Comparison of ENCODE assay signal across 24 mouse cellular contexts in genomic region chr5:101122914-101123313, GRCm38 (mm10).
A peak's percentile ranks its signal among the peaks of the same experiment; 100 is the strongest.
DNase-seq lines count a peak whose midpoint lies in the region; ATAC-seq and TF ChIP-seq lines count a peak whose summit lies in the region.
"Had no signal": no experiment of that assay in that cellular context is flagged by ENCODE, and none has a peak within 500 bp of the region (broad histone marks: within the 10 kb centered on the region; RNA-seq: fewer than 3 reads in every experiment).

No protein-coding gene starts in this region.

- no peak for TF ChIP-seq CTCF in CH12.LX (conservative IDR thresholded peaks at IDR 0.05 in 1 of 2, IDR thresholded peaks at IDR 0.05 in 1 of 2; ENCODE audit: low read depth in 2 of 2, low read length in 2 of 2)
- TF ChIP-seq CTCF in Patski (IDR thresholded peaks at IDR 0.05), result no peak

- in situ Hi-C loops in CH12.LX (cut with MboI; ENCODE audit: low pct_ligation_motif_present, low pct_unique_long_range_greater_than_20kb, low sequenced_read_pairs) (loop anchor here (10.0 kb wide), 1 partner anchor 98 kb away; no protein-coding TSS in a partner anchor), Patski (cut with MboI; ENCODE audit: low pct_unique_long_range_greater_than_20kb) (loop anchor here (5.0 kb wide), 1 partner anchor 89 kb away; no protein-coding TSS in a partner anchor)

- H3K9ac ChIP-seq in CH12.LX (ENCODE audit: insufficient read depth, low read depth), result no peak overlapping the region
- no peak overlapping the region for H3K9ac ChIP-seq in heart, embryonic 12.5 days
- H3K9ac ChIP-seq: embryonic facial prominence, embryonic 13.5 days; embryonic facial prominence, embryonic 15.5 days; forebrain, embryonic 13.5 days; forebrain, embryonic 15.5 days; forebrain, postnatal 0 days had no signal

- peaks cover 4% of the 10 kb centered on the region in 2 experiments; a peak in 3 of 4 replicates for H3K4me1 ChIP-seq in CH12.LX (ENCODE audit: control insufficient read depth in 1 of 2, insufficient read depth in 2 of 2)
- 0 out of 2 replicates have a peak, but pooled peaks cover 5% of the 10 kb centered on the region for H3K4me1 ChIP-seq in heart, embryonic 12.5 days (replicated peaks)
- H3K4me1 ChIP-seq: forebrain, embryonic 15.5 days had no signal

- H3K4me2 ChIP-seq in CH12.LX (ENCODE audit: insufficient read depth, low read depth, poor library complexity, severe bottlenecking), result peak overlapping the region; percentile 13; the same call in 1 of the 2 replicates
- H3K4me2 ChIP-seq in heart, embryonic 12.5 days, result no peak overlapping the region
- H3K4me2 ChIP-seq: embryonic facial prominence, embryonic 13.5 days; embryonic facial prominence, embryonic 15.5 days; forebrain, embryonic 13.5 days; forebrain, embryonic 15.5 days had no signal

- DNase-seq in 3134 (ENCODE audit: extremely low read depth, insufficient read length, low spot score), result peak; percentile 35
- peak; percentile 9 for DNase-seq in CH12.LX (ENCODE audit: extremely low read depth)
- DNase-seq in Patski (ENCODE audit: low read depth, low spot score), result no peak
- no peak for DNase-seq in Muller cell, postnatal 12 days (ENCODE audit: inconsistent ontology term)
- DNase-seq: adrenal gland, adult 8-10 months; adrenal gland, postnatal 14 days; adrenal gland, postnatal 36 days; B cell, adult 2 months; cerebellum, adult 11-12 months; cerebellum, adult 2 months; cerebellum, adult 9-10 months; cerebellum, postnatal 10 days; cerebellum, postnatal 25 days; embryo, embryonic 11 days; forebrain, postnatal 0 days had no signal

- no peaks in the 10 kb centered on the region for H3K27me3 ChIP-seq in CH12.LX (replicated peaks)
- H3K27me3 ChIP-seq in Patski, result no peaks in the 10 kb centered on the region
- H3K27me3 ChIP-seq in heart, embryonic 12.5 days (replicated peaks), result no peaks in the 10 kb centered on the region
- H3K27me3 ChIP-seq: embryonic facial prominence, embryonic 13.5 days; embryonic facial prominence, embryonic 15.5 days; forebrain, embryonic 13.5 days; forebrain, embryonic 15.5 days had no signal

- no peak overlapping the region for H3K4me3 ChIP-seq in CH12.LX (replicated peaks in 1 of 3; ENCODE audit: low read depth in 2 of 3, low read length in 2 of 3, poor library complexity in 1 of 3)
- no peak overlapping the region for H3K4me3 ChIP-seq in heart, embryonic 12.5 days
- H3K4me3 ChIP-seq: embryonic facial prominence, embryonic 13.5 days; embryonic facial prominence, embryonic 15.5 days; erythroblast, embryonic 14.5 days; forebrain, embryonic 13.5 days; forebrain, embryonic 15.5 days had no signal

- ATAC-seq in Patski, result peak; percentile 82
- no peak for ATAC-seq in megakaryocyte progenitor cell, adult 5-6 weeks (replicated peaks; ENCODE audit: poor library complexity)
- ATAC-seq in heart, embryonic 12.5 days (ENCODE audit: insufficient number of reproducible peaks, low FRiP score), result no peak
- ATAC-seq: activated CD4-positive, CD25-positive, alpha-beta regulatory T cell, adult 4 months; CD4-positive, CD25-positive, alpha-beta regulatory T cell, adult 4 months; forebrain, embryonic 13.5 days; forebrain, embryonic 15.5 days; forebrain, postnatal 0 days had no signal

- no peaks in the 10 kb centered on the region for H3K9me3 ChIP-seq in CH12.LX (replicated peaks; ENCODE audit: low read length)
- H3K9me3 ChIP-seq in heart, embryonic 12.5 days (replicated peaks), result no peaks in the 10 kb centered on the region
- H3K9me3 ChIP-seq: embryonic facial prominence, embryonic 13.5 days; embryonic facial prominence, embryonic 15.5 days; forebrain, embryonic 13.5 days; forebrain, embryonic 15.5 days had no signal

- 78% methylated on average over 6 of the region's 6 CpGs for WGBS in heart, embryonic 12.5 days

- dilution Hi-C loops in CH12.LX (cut with MboI; ENCODE audit: extremely low pct_ligation_motif_present, extremely low pct_unique_long_range_greater_than_20kb, low sequenced_read_pairs), result no loop called here

- TF ChIP-seq EP300 in CH12.LX (IDR thresholded peaks at IDR 0.05; ENCODE audit: low read length), result 0 out of 2 replicates have a peak, but pooled peaks have one; percentile 25

- H3K36me3 ChIP-seq in CH12.LX (replicated peaks in 1 of 2; ENCODE audit: control insufficient read depth in 1 of 2, insufficient read depth in 1 of 2, low read length in 1 of 2), result no peaks in the 10 kb centered on the region
- no peaks in the 10 kb centered on the region for H3K36me3 ChIP-seq in heart, embryonic 12.5 days
- H3K36me3 ChIP-seq: embryonic facial prominence, embryonic 13.5 days; embryonic facial prominence, embryonic 15.5 days; forebrain, embryonic 15.5 days had no signal

- no peak for TF ChIP-seq POLR2A in CH12.LX (IDR thresholded peaks at IDR 0.05; ENCODE audit: low read depth, low read length)

- no peaks in the 10 kb centered on the region for H3K79me2 ChIP-seq in CH12.LX (replicated peaks; ENCODE audit: control insufficient read depth, extremely low read depth, insufficient read depth, poor library complexity, severe bottlenecking)

- no peak for TF ChIP-seq RAD21 in CH12.LX (IDR thresholded peaks at IDR 0.05; ENCODE audit: low read depth, low read length)

- CTCF ChIA-PET in Patski (lab: Charles Lee), result interaction anchor here (1.5 kb wide), 1 partner anchor 38 kb away, joined by 3 read pairs; no protein-coding TSS in a partner anchor

- H3K27ac ChIP-seq in CH12.LX (ENCODE audit: insufficient read depth, low read depth), result no peak overlapping the region
- H3K27ac ChIP-seq in heart, embryonic 12.5 days (ENCODE audit: poor library complexity, severe bottlenecking), result no peak overlapping the region
- H3K27ac ChIP-seq: embryonic facial prominence, embryonic 13.5 days; embryonic facial prominence, embryonic 15.5 days; forebrain, embryonic 13.5 days; forebrain, embryonic 15.5 days had no signal

- POLR2A ChIA-PET in Patski (lab: Charles Lee), result no interaction called here

TF ChIP-seq in CH12.LX, 34 proteins besides CTCF, POLR2A, EP300 and RAD21:
- TF ChIP-seq MEF2A (IDR thresholded peaks at IDR 0.05; ENCODE audit: borderline replicate concordance, low read depth, low read length), result peak; percentile 84; the same call in 1 of the 2 replicates
- no peak for TF ChIP-seq CHD1 (IDR thresholded peaks at IDR 0.05; ENCODE audit: low read depth, low read length)
- TF ChIP-seq KAT2A (IDR thresholded peaks at IDR 0.05; ENCODE audit: insufficient replicate concordance, low read length), result no peak
- no peak for TF ChIP-seq MXI1 (IDR thresholded peaks at IDR 0.05; ENCODE audit: low read depth, low read length)
- peak; percentile 15; the same call in 1 of the 2 replicates for TF ChIP-seq JUN (IDR thresholded peaks at IDR 0.05; ENCODE audit: insufficient read depth, low read depth, low read length)
- no peak for TF ChIP-seq PAX5 (IDR thresholded peaks at IDR 0.05; ENCODE audit: low read length)
- no peak for TF ChIP-seq ZMIZ1 (IDR thresholded peaks at IDR 0.05; ENCODE audit: low read depth, low read length)
TF ChIP-seq in CH12.LX: peak in this region for 2.

Comparison
In these comparisons a context has a peak if more than half of its experiments do, and no peak if none do; other contexts are left out.
1. DNase-seq: peak in 3134 (single experiment) and CH12.LX (single experiment); none in Patski (single experiment) and Muller cell, postnatal 12 days (single experiment).